Mouse (Mus musculus) retina, postnatal 7 days (tissue): Measurements from ENCODE around the gene Slc30a2.
"Not testable (repeated sequence)": the region's sequence is repeated elsewhere in the genome, so short reads cannot be mapped to it uniquely, and the experiment has no call there.

Experiments used
- DNase-seq: peaks from one replicate; pipeline ENCODE4 v3.0.0-alpha.2; 2012; ENCODE audit warnings: low read depth, low spot score

The Slc30a2 gene

DNA sequence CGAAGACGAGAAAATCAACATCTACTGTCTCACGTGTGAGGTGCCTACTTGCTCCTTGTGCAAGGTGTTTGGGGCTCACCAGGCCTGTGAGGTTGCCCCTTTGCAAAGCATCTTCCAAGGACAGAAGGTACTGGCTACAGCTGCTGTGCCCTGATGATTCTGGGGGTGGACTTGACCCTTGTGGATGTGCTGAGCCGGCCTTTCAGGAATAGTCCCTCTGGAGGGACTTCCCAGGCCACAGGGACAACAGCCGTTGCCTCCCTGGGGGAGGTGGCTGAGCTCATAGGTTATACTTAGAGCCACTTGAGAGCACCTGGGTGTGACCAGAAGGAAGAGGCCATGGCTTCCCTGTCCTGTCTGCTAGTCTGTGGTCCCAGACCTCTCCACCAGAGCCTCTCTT lies 23.3 kb upstream of the Slc30a2 start:
- DNase-seq, result no peak

- no peak for DNase-seq
Observed at GRCm38 (mm10) chr4:134321524-134321923, 21.5 kb upstream of the Slc30a2 start.

DNA sequence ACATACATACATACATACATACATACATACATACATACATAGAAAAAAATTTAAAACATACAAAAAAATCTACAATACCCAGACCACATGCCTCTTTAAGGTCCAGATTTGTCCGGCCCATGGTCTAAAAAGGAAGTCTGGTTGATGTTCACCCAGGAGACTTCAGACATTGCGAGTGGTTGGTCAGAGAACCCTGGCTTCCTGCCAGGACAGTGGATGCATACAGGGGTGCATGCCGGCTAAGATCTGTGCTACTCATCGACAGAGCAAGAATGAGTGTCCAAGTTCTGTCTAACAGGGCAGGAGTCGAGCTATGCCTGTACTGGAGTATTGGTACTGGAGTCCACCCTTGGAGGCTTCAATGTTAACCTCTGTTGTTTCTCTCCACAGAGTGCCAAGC lies 18.3 kb upstream of the Slc30a2 start:
- DNase-seq, result no peak

- no peak for DNase-seq
Observed at GRCm38 (mm10) chr4:134326859-134327530, 16.0 kb upstream of the Slc30a2 start.

GRCm38 (mm10) chr4:134328151-134328550 lies 14.8 kb upstream of the Slc30a2 start:
- DNase-seq, result no peak

DNA sequence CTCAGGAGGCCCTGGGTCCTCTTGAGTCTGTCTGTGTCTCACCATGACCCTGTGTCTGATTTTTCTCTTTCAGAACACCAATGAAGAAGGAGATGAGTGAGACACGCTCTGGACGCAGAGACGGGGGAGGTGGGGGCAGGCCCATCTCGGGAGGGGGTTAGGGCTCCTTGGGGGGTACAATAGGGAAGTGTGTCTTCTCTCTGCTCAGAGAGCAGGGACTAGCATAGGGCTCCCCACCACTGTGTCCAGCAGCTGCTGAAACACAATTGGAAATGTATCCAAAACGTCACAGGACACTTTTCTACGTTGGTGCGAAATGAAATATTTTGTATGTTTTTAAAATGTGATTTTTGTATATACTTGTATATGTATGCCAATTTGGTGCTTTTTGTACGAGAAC lies 14.1 kb upstream of the Slc30a2 start:
- DNase-seq, result no peak

DNA sequence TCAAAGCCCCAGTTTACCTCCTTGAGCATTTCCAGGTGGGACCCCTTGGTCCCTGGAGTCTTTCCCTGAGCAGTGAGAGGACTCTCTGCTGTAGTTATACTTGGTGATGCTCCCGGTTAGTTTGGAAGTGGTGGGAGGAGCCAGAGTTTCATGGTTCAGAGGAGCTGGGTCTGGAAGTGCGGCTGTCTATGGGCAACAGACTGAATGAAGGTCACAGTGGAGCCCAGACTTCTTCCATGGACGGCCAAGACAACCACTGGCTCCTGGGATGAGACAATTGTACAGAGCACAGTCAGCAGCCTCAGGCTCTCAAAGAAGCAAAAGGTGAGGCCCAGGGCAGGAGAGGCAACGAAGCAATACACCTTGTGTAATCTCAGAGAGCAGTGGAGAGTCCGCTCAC lies 12.7 kb upstream of the Slc30a2 start:
- no peak for DNase-seq

DNA sequence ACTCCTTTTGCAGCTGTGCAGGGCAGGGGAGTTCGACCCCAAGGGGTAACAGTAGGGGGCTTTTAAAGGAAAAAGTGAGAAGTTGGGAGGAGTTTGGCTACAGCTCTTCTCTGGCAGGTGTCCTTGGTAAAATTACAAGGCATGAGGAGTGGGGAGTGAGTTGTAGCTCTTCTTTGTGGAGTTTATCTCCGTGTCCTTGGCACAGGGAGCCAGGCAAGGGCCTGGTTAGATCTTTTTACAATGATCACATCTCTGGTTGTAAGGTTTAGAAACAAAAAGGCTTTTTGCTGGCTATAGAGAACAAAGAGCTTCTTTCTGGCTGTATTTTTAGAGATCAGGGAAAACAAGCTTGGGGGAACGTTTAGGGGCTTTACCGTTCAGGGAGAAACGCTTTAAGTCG lies 1.8 kb upstream of the Slc30a2 start:
- not testable (repeated sequence) for DNase-seq

DNA sequence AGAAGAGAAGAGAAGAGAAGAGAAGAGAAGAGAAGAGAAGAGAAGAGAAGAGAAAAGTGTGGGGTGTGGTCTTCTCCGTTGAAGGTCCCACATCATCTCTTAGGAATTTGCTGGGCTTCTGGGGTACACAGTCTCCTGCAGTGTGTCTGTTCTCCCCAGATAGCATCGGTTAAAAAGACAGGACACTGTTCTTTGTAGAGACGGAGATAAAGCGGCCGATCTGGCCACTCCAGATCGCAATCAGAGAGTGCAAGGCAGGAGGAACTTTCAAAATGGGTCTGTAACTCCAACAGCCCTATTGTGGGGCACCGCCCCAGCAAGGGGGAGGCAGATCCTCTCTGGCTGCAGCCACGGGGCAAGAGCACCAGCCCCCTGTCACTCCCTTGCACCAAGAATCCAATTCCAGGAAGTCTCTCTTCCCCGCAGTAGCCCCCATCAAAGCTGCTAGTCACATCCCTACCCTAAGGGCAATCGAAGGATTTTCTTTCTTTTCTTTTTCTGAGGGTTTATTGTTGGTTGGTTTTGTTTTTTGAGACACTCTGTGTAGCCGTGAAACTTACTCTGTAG lies 685 bp upstream of the Slc30a2 start:
- no peak for DNase-seq

GRCm38 (mm10) chr4:134344620-134345019 lies 1.6 kb downstream of the Slc30a2 start:
- DNase-seq, result no peak

GRCm38 (mm10) chr4:134345802-134346201 lies 2.8 kb downstream of the Slc30a2 start:
- DNase-seq, result no peak

DNA sequence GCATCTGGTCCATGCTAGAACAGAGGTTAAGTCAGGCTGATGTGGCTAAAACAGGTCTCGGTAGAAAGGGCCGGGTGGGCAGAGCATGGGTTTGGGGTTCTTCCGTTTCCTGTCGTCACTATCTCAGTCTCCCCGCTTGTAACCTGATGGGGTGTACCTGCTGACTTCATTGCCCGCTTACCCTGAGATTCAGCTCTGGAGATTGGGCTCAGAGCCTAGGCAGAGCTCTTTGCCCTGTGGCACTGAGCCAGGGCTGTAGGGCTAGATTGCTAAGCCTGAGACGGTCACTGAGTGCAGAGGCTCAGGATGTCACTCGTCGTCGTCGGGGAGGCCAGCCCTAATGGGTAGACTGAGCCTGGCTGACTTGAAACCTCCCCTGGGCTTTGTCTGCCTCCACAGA lies 5.1 kb downstream of the Slc30a2 start:
- no peak for DNase-seq

DNA sequence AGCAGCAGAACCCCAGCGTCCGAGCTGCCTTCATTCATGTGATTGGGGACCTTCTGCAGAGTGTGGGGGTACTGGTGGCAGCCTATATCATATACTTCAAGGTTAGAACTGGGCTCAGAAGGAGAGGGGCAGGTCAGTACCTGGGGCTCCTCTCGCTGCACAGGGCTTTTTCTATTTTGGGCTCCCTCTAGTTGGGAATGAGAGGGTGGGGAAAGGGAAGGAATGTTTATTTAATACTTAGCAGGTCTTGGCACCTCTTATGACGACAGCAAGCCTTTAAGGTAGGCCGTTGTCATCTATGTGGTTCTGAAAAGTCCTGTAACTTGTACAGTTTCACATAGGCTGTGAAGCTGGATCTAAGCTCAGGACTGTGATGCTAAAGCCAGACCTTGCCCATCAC lies 5.6 kb downstream of the Slc30a2 start:
- no peak for DNase-seq

GRCm38 (mm10) chr4:134349829-134350228 lies 6.8 kb downstream of the Slc30a2 start:
- DNase-seq, result no peak

- DNase-seq, result no peak
Observed at GRCm38 (mm10) chr4:134350641-134351040, 7.7 kb downstream of the Slc30a2 start.

DNA sequence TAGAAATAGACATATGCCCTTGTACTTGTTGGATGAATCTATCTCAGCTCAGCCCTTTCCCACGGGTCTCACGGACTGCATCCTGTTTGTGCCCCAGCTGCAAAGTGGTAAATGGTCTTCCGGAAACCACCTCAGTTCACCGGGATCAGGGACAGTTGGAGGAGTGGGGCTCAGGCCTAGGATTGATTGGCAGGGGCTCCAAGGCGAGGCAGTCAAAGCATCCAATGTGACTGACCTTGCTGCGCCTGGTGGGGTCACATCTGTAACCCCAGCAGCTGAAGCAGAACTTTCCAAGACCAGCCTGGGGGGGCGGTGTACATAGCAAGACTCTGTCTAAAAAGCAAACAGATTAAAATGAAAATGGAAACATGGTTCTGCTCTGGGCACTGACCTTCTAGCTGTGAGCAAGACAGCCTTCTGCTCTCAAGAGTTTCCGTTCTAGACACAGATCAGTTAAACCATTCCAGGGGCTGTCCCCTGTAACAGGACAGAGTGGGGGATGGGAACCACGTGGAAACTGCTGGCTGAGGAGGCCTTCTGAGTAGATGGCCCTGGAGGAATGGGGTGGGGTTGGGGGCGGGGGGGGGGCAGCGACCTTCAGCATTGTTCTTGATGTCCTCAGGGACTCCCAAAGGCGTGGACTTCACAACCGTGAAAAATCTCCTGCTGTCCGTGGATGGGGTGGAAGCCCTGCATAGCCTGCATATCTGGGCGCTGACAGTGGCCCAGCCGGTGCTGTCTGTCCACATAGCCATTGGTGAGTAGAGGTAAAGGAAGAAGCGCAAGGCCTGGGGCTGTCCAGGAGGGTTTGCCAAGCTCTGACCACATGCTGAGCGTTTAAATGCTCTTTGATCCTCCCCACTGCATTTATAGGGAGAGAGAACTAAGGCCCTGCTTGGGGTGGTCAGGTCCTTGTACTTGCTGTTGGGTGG lies 8.6 kb downstream of the Slc30a2 start:
- no peak for DNase-seq

DNA sequence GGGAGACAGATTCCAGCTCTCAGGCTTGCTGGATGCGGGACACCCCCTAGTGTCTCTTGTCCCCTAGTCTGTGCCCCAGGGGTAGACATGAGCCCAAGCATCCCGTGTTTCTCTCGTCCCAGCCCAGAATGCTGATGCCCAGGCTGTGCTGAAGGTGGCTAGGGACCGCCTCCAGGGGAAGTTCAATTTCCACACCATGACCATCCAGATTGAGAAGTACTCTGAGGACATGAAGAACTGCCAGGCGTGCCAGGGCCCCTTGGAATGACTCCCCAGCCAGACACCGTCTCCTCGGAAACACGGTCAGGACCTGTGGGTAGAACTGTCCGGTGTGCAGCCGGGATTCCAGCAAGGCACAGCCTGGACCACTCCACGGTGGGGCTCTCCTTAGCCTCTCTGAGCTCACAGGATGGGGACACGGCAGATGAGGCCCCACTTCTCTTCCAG lies 9.3 kb downstream of the Slc30a2 start:
- no peak for DNase-seq

DNA sequence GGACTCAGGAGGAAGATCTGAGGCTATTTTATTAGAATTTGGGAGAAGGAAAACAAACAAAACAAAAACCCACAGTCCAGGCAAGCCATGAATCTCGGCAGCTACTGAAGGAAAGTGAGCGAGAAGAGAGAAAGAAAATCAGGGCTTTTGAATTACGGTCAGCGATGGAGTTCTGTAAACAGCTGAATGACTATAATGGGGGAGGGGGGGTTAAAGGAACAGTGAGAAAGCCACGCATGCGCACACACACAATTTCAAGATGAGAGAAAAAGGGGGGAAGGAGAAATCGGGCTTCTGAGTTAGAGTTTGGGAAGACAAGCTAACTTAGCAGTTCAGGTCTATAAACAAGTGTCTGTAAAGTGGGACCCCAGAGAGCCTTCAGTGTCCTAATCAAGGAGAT lies 9.9 kb downstream of the Slc30a2 start:
- DNase-seq, result no peak

DNA sequence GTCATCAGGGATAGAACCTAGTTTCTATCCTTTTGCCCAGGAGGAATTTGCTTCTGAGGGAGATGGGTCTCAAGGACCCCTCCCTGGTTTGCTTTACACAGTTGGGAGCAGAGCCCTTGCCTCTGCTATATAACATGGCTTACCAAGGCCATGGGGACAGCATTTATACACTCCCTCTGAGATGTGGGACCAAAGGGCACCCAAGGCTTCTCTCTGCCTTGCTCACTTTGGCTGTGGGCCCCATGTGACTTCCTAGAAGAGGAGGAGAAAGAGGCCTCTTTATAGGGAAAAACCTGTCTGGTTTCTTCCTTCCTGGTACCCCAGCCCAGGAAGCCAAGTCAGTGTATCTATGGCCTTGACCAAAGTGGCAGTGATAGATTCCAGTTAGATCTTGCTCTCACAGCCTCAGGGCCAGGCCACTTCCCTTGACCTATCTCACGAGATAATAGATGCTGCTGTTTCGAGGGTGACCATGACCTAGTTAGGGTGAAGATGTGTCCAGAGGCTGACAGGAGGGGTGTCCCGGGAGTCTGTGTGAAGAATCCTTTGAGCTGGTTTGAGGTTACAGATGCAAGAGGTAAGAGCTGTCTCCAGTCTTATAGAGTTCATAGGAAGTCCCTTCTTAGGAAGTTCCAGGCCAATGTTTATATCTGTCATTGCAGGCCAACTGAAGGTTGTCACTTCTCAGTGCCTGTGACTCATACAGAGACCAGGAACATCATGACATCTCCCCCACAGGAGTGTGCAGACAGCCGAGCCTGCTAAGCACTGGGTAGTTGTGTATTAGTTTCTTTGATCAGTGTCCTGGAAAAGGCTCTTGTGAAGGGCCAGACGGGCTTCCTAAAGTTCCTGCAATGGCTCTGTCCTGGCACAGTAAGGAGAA lies 10.8 kb downstream of the Slc30a2 start:
- DNase-seq, result no peak

- DNase-seq, result no peak
Observed at GRCm38 (mm10) chr4:134355841-134356452, 13.0 kb downstream of the Slc30a2 start.
